Mouse (Mus musculus) CH12.LX (cell line): Measurements from ENCODE around the gene Sbf2. TPM values are rescaled to one million over a fixed set of nuclear protein-coding genes. Genes with fewer than 3 reads are reported as not detected.
A peak's percentile ranks its signal among the peaks of the same experiment; 100 is the strongest.

Source experiments
- DNase-seq: peaks from one replicate; pipeline ENCODE4 v3.0.0-alpha.2; 2013; ENCODE audit errors: extremely low read depth
- H3K27ac ChIP-seq: 2 replicates; pipeline ENCODE4 v1.5.1; 2012; ENCODE audit warnings: low read depth, mild to moderate bottlenecking, control low read depth, moderate library complexity; ENCODE audit not compliant: insufficient read depth
- H3K27me3 ChIP-seq: replicated peaks from 2 replicates; pipeline ENCODE3; 2012; ENCODE audit warnings: inconsistent platforms
- H3K36me3 ChIP-seq, 2 experiments: replicated peaks in 1 of 2; 2 replicates each; pipeline versions ENCODE3 to v1.6.1; 2012; ENCODE audit warnings: inconsistent platforms in 1 of 2, low read length in 1 of 2, mild to moderate bottlenecking in 1 of 2, mixed read lengths in 1 of 2, moderate library complexity in 1 of 2; ENCODE audit not compliant: control insufficient read depth in 1 of 2, insufficient read depth in 1 of 2
- H3K4me1 ChIP-seq, 2 experiments: 2 replicates each; pipeline ENCODE4 v1.6.1; 2012; ENCODE audit warnings: inconsistent platforms in 1 of 2, moderate library complexity in 1 of 2; ENCODE audit not compliant: insufficient read depth in 2 of 2, control insufficient read depth in 1 of 2
- H3K4me2 ChIP-seq: 2 replicates; pipeline ENCODE4 v1.6.1; 2012; ENCODE audit warnings: low read depth, mild to moderate bottlenecking, control low read depth; ENCODE audit not compliant: poor library complexity, insufficient read depth, severe bottlenecking
- H3K4me3 ChIP-seq, 3 experiments: fragments of 150-350 bp in 1 of 3; sonication (generic) in 1 of 3; replicated peaks in 1 of 3; 2 replicates each; pipeline versions ENCODE3 to v1.5.1; 2011 to 2012; ENCODE audit warnings: low read depth in 2 of 3, low read length in 2 of 3, mild to moderate bottlenecking in 2 of 3, moderate library complexity in 2 of 3, control low read depth in 1 of 3, improper control_type of control experiment in 1 of 3, inconsistent platforms in 1 of 3, mixed read lengths in 1 of 3; ENCODE audit not compliant: poor library complexity in 1 of 3
- H3K79me2 ChIP-seq: replicated peaks from 2 replicates; pipeline ENCODE4 v1.6.1; 2012; ENCODE audit warnings: mild to moderate bottlenecking, moderate library complexity; ENCODE audit not compliant: control insufficient read depth, poor library complexity, insufficient read depth, severe bottlenecking; ENCODE audit errors: extremely low read depth
- H3K9ac ChIP-seq: 2 replicates; pipeline ENCODE4 v1.6.1; 2012; ENCODE audit warnings: low read depth, mild to moderate bottlenecking, control low read depth, moderate library complexity; ENCODE audit not compliant: insufficient read depth
- H3K9me3 ChIP-seq: replicated peaks from 2 replicates; pipeline ENCODE3; 2012; ENCODE audit warnings: low read length, inconsistent platforms, mixed read lengths
- CHD1 ChIP-seq: IDR thresholded peaks from 2 replicates; pipeline ENCODE4 v1.6.1; 2012; ENCODE audit warnings: low read depth, low read length, improper control_type of control experiment, inconsistent platforms
- CHD2 ChIP-seq: IDR thresholded peaks from 2 replicates; pipeline ENCODE4 v1.6.1; 2011; ENCODE audit warnings: low read length, improper control_type of control experiment
- CTCF ChIP-seq, 2 experiments: IDR thresholded peaks in 1 of 2; conservative IDR thresholded peaks in 1 of 2; 2 replicates each; pipeline ENCODE4 v1.5.1; 2011 to 2012; ENCODE audit warnings: low read depth in 2 of 2, low read length in 2 of 2, improper control_type of control experiment in 1 of 2, inconsistent platforms in 1 of 2, mild to moderate bottlenecking in 1 of 2, moderate library complexity in 1 of 2
- E2F4 ChIP-seq: IDR thresholded peaks from 2 replicates; pipeline ENCODE4 v1.6.1; 2011; ENCODE audit warnings: low read depth, low read length, improper control_type of control experiment; ENCODE audit not compliant: insufficient replicate concordance
- ETS1 ChIP-seq: conservative IDR thresholded peaks from 2 replicates; pipeline ENCODE4 v1.6.1; 2012; ENCODE audit warnings: low read depth, mild to moderate bottlenecking, inconsistent platforms, low read length, improper control_type of control experiment, moderate library complexity
- GABPA ChIP-seq: IDR thresholded peaks from 2 replicates; pipeline ENCODE4 v1.6.1; 2012; ENCODE audit warnings: low read depth, low read length, improper control_type of control experiment, inconsistent platforms; ENCODE audit not compliant: insufficient replicate concordance
- KAT2A ChIP-seq: IDR thresholded peaks from 2 replicates; pipeline ENCODE4 v1.6.1; 2012; ENCODE audit warnings: low read length, improper control_type of control experiment, inconsistent platforms; ENCODE audit not compliant: insufficient replicate concordance
- MAZ ChIP-seq: IDR thresholded peaks from 2 replicates; pipeline ENCODE4 v1.6.1; 2012; ENCODE audit warnings: low read depth, mild to moderate bottlenecking, inconsistent platforms, low read length, improper control_type of control experiment, moderate library complexity
- MEF2A ChIP-seq: IDR thresholded peaks from 2 replicates; pipeline ENCODE4 v1.6.1; 2014; ENCODE audit warnings: low read depth, mild to moderate bottlenecking, inconsistent platforms, low read length, improper control_type of control experiment, borderline replicate concordance
- MXI1 ChIP-seq: IDR thresholded peaks from 2 replicates; pipeline ENCODE4 v1.6.1; 2011; ENCODE audit warnings: mild to moderate bottlenecking, low read depth, low read length, improper control_type of control experiment
- NELFE ChIP-seq: IDR thresholded peaks from 2 replicates; pipeline ENCODE4 v1.6.1; 2011; ENCODE audit warnings: low read depth, low read length, improper control_type of control experiment
- PAX5 ChIP-seq: IDR thresholded peaks from 2 replicates; pipeline ENCODE4 v1.6.1; 2012; ENCODE audit warnings: low read length, inconsistent platforms, mixed read lengths
- RAD21 ChIP-seq: IDR thresholded peaks from 2 replicates; pipeline ENCODE4 v1.6.1; 2011; ENCODE audit warnings: low read depth, mild to moderate bottlenecking, low read length, improper control_type of control experiment, moderate library complexity
- RCOR1 ChIP-seq: conservative IDR thresholded peaks from 2 replicates; pipeline ENCODE4 v1.6.1; 2012; ENCODE audit warnings: low read depth, mild to moderate bottlenecking, inconsistent platforms, low read length, improper control_type of control experiment
- SIN3A ChIP-seq: IDR thresholded peaks from 2 replicates; pipeline ENCODE4 v1.6.1; 2012; ENCODE audit warnings: low read length, improper control_type of control experiment, inconsistent platforms
- SMC3 ChIP-seq: IDR thresholded peaks from 2 replicates; pipeline ENCODE4 v1.6.1; 2011; ENCODE audit warnings: low read depth, low read length, improper control_type of control experiment
- TBP ChIP-seq: conservative IDR thresholded peaks from 2 replicates; pipeline ENCODE4 v1.6.1; 2011; ENCODE audit warnings: low read depth, low read length, improper control_type of control experiment
- USF1 ChIP-seq: IDR thresholded peaks from 2 replicates; pipeline ENCODE4 v1.6.1; 2014; ENCODE audit warnings: low read depth, mild to moderate bottlenecking, inconsistent platforms, low read length, improper control_type of control experiment
- dilution Hi-C: fragments of 300-500 bp; cut with MboI; formaldehyde crosslinking; loops from 2 replicates; pipeline ENCODE4 v1.14.3; 2020; ENCODE audit warnings: low sequenced_read_pairs; ENCODE audit not compliant: extremely low pct_unique_long_range_greater_than_20kb, extremely low pct_ligation_motif_present
- in situ Hi-C: fragments of 300-500 bp; cut with MboI; formaldehyde crosslinking; loops from 3 replicates; pipeline ENCODE4 v1.14.3; 2019; ENCODE audit warnings: low sequenced_read_pairs, low pct_ligation_motif_present, low pct_unique_long_range_greater_than_20kb, mixed read lengths
- polyA plus RNA-seq: library from polyadenylated mRNA; unstranded; fragments of >175 nt; gene quantifications from 2 replicates; pipeline ENCODE4 v1.2.1, GENCODE M21; 2012; ENCODE audit warnings: low read depth; ENCODE audit not compliant: insufficient read length
- total RNA-seq, 2 experiments: library from RNA; depleted of rRNA; stranded (reverse); fragments of 300-350 nt in 1 of 2; fragments of >200 nt in 1 of 2; gene quantifications; 2 replicates each; pipeline ENCODE4 v1.2.3; 2012 to 2014

The Sbf2 gene
- total and polyA plus RNA-seq, 3 experiments, result 9.5 to 21.5 (median 11.4) TPM

- peaks cover 27% of the 10 kb centered on the region for H3K27me3 ChIP-seq
- H3K36me3 ChIP-seq, result no peaks in the 10 kb centered on the region
- no peak for DNase-seq
- peaks cover 0 to 23% of the 10 kb centered on the region in 2 experiments; a peak in 2 of 4 replicates for H3K4me1 ChIP-seq
- peak overlapping the region in 2 of 3 experiments; percentile 26 to 69 for H3K4me3 ChIP-seq
- peak overlapping the region; percentile 91 for H3K4me2 ChIP-seq
- H3K79me2 ChIP-seq, result 0 out of 2 replicates have a peak, but pooled peaks cover 5% of the 10 kb centered on the region
- no peaks in the 10 kb centered on the region for H3K9me3 ChIP-seq
- TF ChIP-seq CTCF (conservative IDR thresholded peaks at IDR 0.05 in 1 of 2, IDR thresholded peaks at IDR 0.05 in 1 of 2; ENCODE audit: low read depth in 2 of 2, low read length in 2 of 2), result peak in 1 of 2 experiments; percentile 34; a peak in 1 of 4 replicates
- TF ChIP-seq MXI1, result peak; percentile 31; the same call in 1 of the 2 replicates
- TF ChIP-seq RAD21, result no peak
- dilution Hi-C loops, result no loop called here
- no peak overlapping the region for H3K9ac ChIP-seq
- in situ Hi-C loops, result loop anchor here (5.0 kb wide), 3 partner anchors 75 to 465 kb away; no protein-coding TSS in a partner anchor
- no peak overlapping the region for H3K27ac ChIP-seq
Measured at GRCm38 (mm10) chr7:110627099-110627482, 12.4 kb upstream of the Sbf2 start.

DNA sequence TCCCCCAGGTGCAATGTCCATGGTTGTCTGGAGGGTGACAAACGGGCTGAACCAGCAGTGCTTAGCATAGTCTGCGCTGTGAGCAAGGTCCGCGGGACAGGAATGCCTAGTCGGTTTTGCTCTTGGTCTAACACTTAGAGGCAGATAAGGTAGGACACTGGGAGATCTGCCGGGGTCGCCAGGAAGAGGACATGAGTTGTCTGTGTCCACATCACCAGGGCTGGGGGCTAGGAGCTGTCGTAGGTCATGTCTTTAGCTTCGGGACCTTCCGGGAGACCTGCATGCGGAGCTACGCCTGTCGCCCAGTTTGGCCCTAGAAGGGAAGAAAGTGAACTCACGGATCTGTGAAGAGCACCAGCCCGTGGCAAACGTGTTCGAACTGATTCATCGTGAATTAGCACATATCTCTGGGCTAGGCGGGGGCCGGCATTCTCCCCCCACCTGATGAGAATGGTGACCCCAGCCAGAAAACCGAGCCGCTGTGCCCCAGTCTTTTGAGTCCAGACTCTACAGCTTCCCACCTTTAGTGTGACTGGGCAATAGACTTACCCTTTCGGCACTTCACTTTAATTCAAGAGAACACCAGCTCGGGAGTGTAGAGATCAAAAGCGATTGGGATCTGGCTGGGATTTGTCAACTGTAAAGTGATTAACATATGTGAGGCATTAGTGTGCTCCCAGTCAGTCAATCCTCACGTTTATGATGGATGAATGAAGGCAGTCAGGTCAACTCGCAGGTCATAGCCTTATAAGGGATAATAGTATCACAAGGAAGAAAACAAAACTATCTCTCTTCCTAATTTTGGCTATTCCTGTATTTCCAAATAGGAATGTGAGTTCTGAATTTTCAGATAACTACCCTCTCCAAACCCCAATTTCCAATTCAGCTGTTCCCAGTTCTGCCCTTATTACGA lies 11.7 kb upstream of the Sbf2 start:
- H3K4me2 ChIP-seq, result peak overlapping the region; percentile 91
- TF ChIP-seq CHD2, result no peak
- no peak for TF ChIP-seq TBP
- TF ChIP-seq PAX5, result no peak
- no peak for TF ChIP-seq MAZ
- TF ChIP-seq GABPA, result no peak
- no peak for TF ChIP-seq SIN3A
- TF ChIP-seq ETS1, result no peak
- no peak for TF ChIP-seq SMC3
- TF ChIP-seq KAT2A, result no peak
- no peak for TF ChIP-seq CHD1
- TF ChIP-seq MEF2A, result no peak
- TF ChIP-seq NELFE, result no peak
- TF ChIP-seq MXI1, result no peak
- no peak for TF ChIP-seq USF1
- TF ChIP-seq E2F4, result no peak
- no peak for TF ChIP-seq RCOR1
- no peak for DNase-seq
- H3K79me2 ChIP-seq, result 0 out of 2 replicates have a peak, but pooled peaks cover 5% of the 10 kb centered on the region
- dilution Hi-C loops (no loop called here), in situ Hi-C loops (loop anchor here (5.0 kb wide), 3 partner anchors 74 to 464 kb away; no protein-coding TSS in a partner anchor)
- peak overlapping the region in 2 of 3 experiments; percentile 29 to 34 for H3K4me3 ChIP-seq
- H3K9me3 ChIP-seq, result no peaks in the 10 kb centered on the region
- H3K36me3 ChIP-seq, result no peaks in the 10 kb centered on the region
- H3K4me1 ChIP-seq, result peaks cover 0 to 21% of the 10 kb centered on the region in 2 experiments; a peak in 2 of 4 replicates
- no peak overlapping the region for H3K27ac ChIP-seq
- H3K27me3 ChIP-seq, result peaks cover 34% of the 10 kb centered on the region
- H3K9ac ChIP-seq, result no peak overlapping the region
